Mouse (Mus musculus) thymus, adult 2 months (tissue): ENCODE measurements around the gene Tcea2. TPM values are rescaled to one million over a fixed set of nuclear protein-coding genes. Genes with fewer than 3 reads are reported as not detected.

Experiments
- DNase-seq: peaks from one replicate; pipeline ENCODE4 v3.0.0; 2021
- H3K27ac ChIP-seq: fragments of 200-500 bp; 2 replicates; pipeline ENCODE4 v1.5.1; 2012; ENCODE audit warnings: low read length, control low read depth; ENCODE audit not compliant: control insufficient read depth, insufficient read depth
- H3K27me3 ChIP-seq: fragments of 200-500 bp; 2 replicates; pipeline ENCODE4 v1.6.1; 2012; ENCODE audit warnings: mild to moderate bottlenecking, low read length, moderate library complexity, mixed read lengths; ENCODE audit not compliant: control insufficient read depth, insufficient read depth
- H3K36me3 ChIP-seq: fragments of 200-500 bp; 2 replicates; pipeline ENCODE4 v1.6.1; 2012; ENCODE audit warnings: mild to moderate bottlenecking, low read length, moderate library complexity; ENCODE audit not compliant: control insufficient read depth, insufficient read depth
- H3K4me1 ChIP-seq: fragments of 200-500 bp; replicated peaks from 2 replicates; pipeline ENCODE4 v1.6.1; 2012; ENCODE audit warnings: low read length; ENCODE audit not compliant: control insufficient read depth, insufficient read depth
- H3K4me3 ChIP-seq: fragments of 200-500 bp; 2 replicates; pipeline ENCODE4 v1.5.1; 2012; ENCODE audit warnings: mild to moderate bottlenecking, low read length, control low read depth, moderate library complexity; ENCODE audit not compliant: control insufficient read depth, insufficient read depth
- CTCF ChIP-seq: fragments of 200-500 bp; IDR thresholded peaks from 2 replicates; pipeline ENCODE4 v1.5.1; 2012; ENCODE audit warnings: mild to moderate bottlenecking, control low read depth, low read length, moderate library complexity, borderline replicate concordance; ENCODE audit not compliant: control insufficient read depth, poor library complexity, insufficient read depth; ENCODE audit errors: extremely low read depth
- POLR2A ChIP-seq: fragments of 200-500 bp; IDR thresholded peaks from 2 replicates; pipeline ENCODE4 v1.6.1; 2012; ENCODE audit warnings: mild to moderate bottlenecking, low read length, control low read depth, moderate library complexity; ENCODE audit not compliant: control insufficient read depth, poor library complexity, insufficient read depth; ENCODE audit errors: extremely low read depth
- WGBS: fragments of 180-500 bp; shearing (Covaris S2); methylation state at CpG from one replicate; pipeline ENCODE4 v1.1.7; 2018; 5-methylcytosine and 5-hydroxymethylcytosine counted together
- polyA plus RNA-seq: library from polyadenylated mRNA; depleted of rRNA; stranded (reverse); fragments of >200 nt; gene quantifications from 2 replicates; pipeline ENCODE4 v1.2.3, GENCODE M21; 2012; rRNA removed

The Tcea2 gene
- polyA plus RNA-seq, result 9.0 and 13.8 TPM in 2 replicates

GRCm38 (mm10) chr2:181679951-181680715 is at the start of gene Tcea2:
Gene Tcea2, plus strand, starts transcription at chr2:181680310.
- peak; percentile 66 for DNase-seq
- Histone ChIP-seq H3K36me3 (no peaks in the 10 kb centered on the region), H3K27ac (no peak within 1 kb of the TSS), H3K4me3 (peak within 1 kb of the TSS; percentile 63), H3K27me3 (no peaks in the 10 kb centered on the region), H3K4me1 (peaks cover 13% of the 10 kb centered on the region)
- TF ChIP-seq CTCF (peak; percentile 49; the same call in 1 of the 2 replicates), POLR2A (peak; percentile 30; the same call in 1 of the 2 replicates)
- WGBS, result under 1% methylated on average over 69 of the region's 69 CpGs

- 98% methylated on average over 6 of the region's 6 CpGs for WGBS
- Histone ChIP-seq H3K4me3 (no peak overlapping the region), H3K27ac (no peak overlapping the region), H3K36me3 (peaks cover 60% of the 10 kb centered on the region), H3K27me3 (no peaks in the 10 kb centered on the region), H3K4me1 (peaks cover 2% of the 10 kb centered on the region; the same call in 1 of the 2 replicates)
- TF ChIP-seq CTCF, result no peak
- TF ChIP-seq POLR2A, result no peak
- no peak for DNase-seq
These were observed 47.5 kb upstream of the Tcea2 start for GRCm38 (mm10) chr2:181632624-181633023.

GRCm38 (mm10) chr2:181635865-181636264 is 44.2 kb upstream of the Tcea2 start:
- H3K4me1 ChIP-seq, result no peaks in the 10 kb centered on the region
- DNase-seq, result no peak
- no peaks in the 10 kb centered on the region for H3K27me3 ChIP-seq
- H3K27ac ChIP-seq, result no peak overlapping the region
- WGBS, result 95% methylated on average over 3 of the region's 3 CpGs
- peaks cover 76% of the 10 kb centered on the region for H3K36me3 ChIP-seq
- TF ChIP-seq CTCF (no peak), POLR2A (no peak)
- no peak overlapping the region for H3K4me3 ChIP-seq

- peaks cover 69% of the 10 kb centered on the region for H3K36me3 ChIP-seq
- TF ChIP-seq CTCF (no peak), POLR2A (no peak)
- H3K4me1 ChIP-seq, result no peaks in the 10 kb centered on the region
- H3K4me3 ChIP-seq, result no peak overlapping the region
- no peak overlapping the region for H3K27ac ChIP-seq
- WGBS, result 92% methylated on average over 2 of the region's 2 CpGs
- no peaks in the 10 kb centered on the region for H3K27me3 ChIP-seq
- peak; percentile 45 for DNase-seq
These were observed 35.7 kb upstream of the Tcea2 start for GRCm38 (mm10) chr2:181644361-181644760.

- TF ChIP-seq CTCF, result no peak
- DNase-seq, result no peak
These were observed 34.4 kb upstream of the Tcea2 start for GRCm38 (mm10) chr2:181645666-181646065.

GRCm38 (mm10) chr2:181646626-181647472 is 33.3 kb upstream of the Tcea2 start:
- TF ChIP-seq CTCF (no peak), POLR2A (no peak)
- Histone ChIP-seq H3K27me3 (no peaks in the 10 kb centered on the region), H3K27ac (no peak overlapping the region), H3K4me3 (no peak overlapping the region), H3K4me1 (no peaks in the 10 kb centered on the region), H3K36me3 (peaks cover 63% of the 10 kb centered on the region)
- DNase-seq, result no peak
- 97% methylated on average over 6 of the region's 6 CpGs for WGBS

More at GRCm38 (mm10) chr2:181645666-181646065, 34.4 kb upstream of the Tcea2 start:
- 98% methylated on average over 3 of the region's 3 CpGs for WGBS
- Histone ChIP-seq H3K27me3 (no peaks in the 10 kb centered on the region), H3K4me3 (no peak overlapping the region), H3K27ac (no peak overlapping the region), H3K4me1 (no peaks in the 10 kb centered on the region), H3K36me3 (peaks cover 69% of the 10 kb centered on the region)

- TF ChIP-seq POLR2A, result no peak
- TF ChIP-seq CTCF, result no peak
- H3K36me3 ChIP-seq, result peaks cover 65% of the 10 kb centered on the region
- no peak overlapping the region for H3K4me3 ChIP-seq
- WGBS, result 97% methylated on average over 10 of the region's 10 CpGs
- no peaks in the 10 kb centered on the region for H3K4me1 ChIP-seq
- DNase-seq, result no peak
- no peaks in the 10 kb centered on the region for H3K27me3 ChIP-seq
- H3K27ac ChIP-seq, result no peak overlapping the region
These were observed 31.2 kb upstream of the Tcea2 start for GRCm38 (mm10) chr2:181648926-181649325.
